In genomic region chr10:83080930-83081329, GRCm38 (mm10) we compare ENCODE assay signal across 10 mouse cellular contexts.
DNase-seq lines count a peak whose midpoint lies in the region; ATAC-seq lines count a peak whose summit lies in the region.
"Had no signal": no experiment of that assay in that cellular context is flagged by ENCODE, and none has a peak within 500 bp of the region (broad histone marks: within the 10 kb centered on the region; RNA-seq: fewer than 3 reads in every experiment).

No protein-coding gene starts in this region.

- no peak overlapping the region for H3K4me2 ChIP-seq in forebrain, embryonic 11.5 days (ENCODE audit: low read depth, low read length, severe bottlenecking)
- H3K4me2 ChIP-seq in neural tube, embryonic 12.5 days (replicated peaks), result no peak overlapping the region
- no peak overlapping the region for H3K4me2 ChIP-seq in liver, embryonic 13.5 days

- H3K27me3 ChIP-seq in forebrain, embryonic 10.5 days (ENCODE audit: poor library complexity, severe bottlenecking), result no peaks in the 10 kb centered on the region
- H3K27me3 ChIP-seq in forebrain, embryonic 11.5 days (ENCODE audit: control insufficient read depth, insufficient read depth, low read length), result no peaks in the 10 kb centered on the region
- H3K27me3 ChIP-seq in neural tube, embryonic 12.5 days (replicated peaks), result no peaks in the 10 kb centered on the region
- no peaks in the 10 kb centered on the region for H3K27me3 ChIP-seq in liver, embryonic 13.5 days

- no peak overlapping the region for H3K9ac ChIP-seq in forebrain, embryonic 11.5 days (ENCODE audit: low read length)
- no peak overlapping the region for H3K9ac ChIP-seq in neural tube, embryonic 12.5 days
- 0 out of 2 replicates have a peak overlapping the region, but pooled peaks have one; percentile 41 for H3K9ac ChIP-seq in liver, embryonic 13.5 days

- H3K36me3 ChIP-seq in forebrain, embryonic 10.5 days (replicated peaks), result no peaks in the 10 kb centered on the region
- H3K36me3 ChIP-seq in forebrain, embryonic 11.5 days (ENCODE audit: control insufficient read depth, insufficient read depth, low read length), result no peaks in the 10 kb centered on the region
- no peaks in the 10 kb centered on the region for H3K36me3 ChIP-seq in neural tube, embryonic 12.5 days
- no peaks in the 10 kb centered on the region for H3K36me3 ChIP-seq in liver, embryonic 13.5 days

- no peak overlapping the region for H3K4me3 ChIP-seq in forebrain, embryonic 10.5 days
- no peak overlapping the region for H3K4me3 ChIP-seq in forebrain, embryonic 11.5 days (ENCODE audit: low read depth, low read length)
- no peak overlapping the region for H3K4me3 ChIP-seq in neural tube, embryonic 12.5 days
- no peak overlapping the region for H3K4me3 ChIP-seq in liver, embryonic 13.5 days (replicated peaks)

- H3K27ac ChIP-seq in forebrain, embryonic 10.5 days, result peak overlapping the region; percentile 62
- H3K27ac ChIP-seq in forebrain, embryonic 11.5 days (ENCODE audit: low read depth, low read length), result no peak overlapping the region
- no peak overlapping the region; the same call in 1 of the 2 replicates for H3K27ac ChIP-seq in neural tube, embryonic 12.5 days
- peak overlapping the region; percentile 53 for H3K27ac ChIP-seq in liver, embryonic 13.5 days

- no peaks in the 10 kb centered on the region for H3K9me3 ChIP-seq in forebrain, embryonic 10.5 days
- no peaks in the 10 kb centered on the region for H3K9me3 ChIP-seq in forebrain, embryonic 11.5 days (ENCODE audit: control insufficient read depth, low read length)
- H3K9me3 ChIP-seq in neural tube, embryonic 12.5 days, result no peaks in the 10 kb centered on the region
- no peaks in the 10 kb centered on the region for H3K9me3 ChIP-seq in liver, embryonic 13.5 days (replicated peaks)

- H3K4me1 ChIP-seq in forebrain, embryonic 10.5 days, result peaks cover 36% of the 10 kb centered on the region
- peaks cover 9% of the 10 kb centered on the region; the same call in 1 of the 2 replicates for H3K4me1 ChIP-seq in forebrain, embryonic 11.5 days (replicated peaks; ENCODE audit: control insufficient read depth, insufficient read depth, low read length)
- H3K4me1 ChIP-seq in neural tube, embryonic 12.5 days, result peaks cover 28% of the 10 kb centered on the region
- peaks cover 76% of the 10 kb centered on the region for H3K4me1 ChIP-seq in liver, embryonic 13.5 days (replicated peaks)

- intact Hi-C loops in gastrocnemius, postnatal 14 days (cut with DNase I; ENCODE audit: low total_unique reads), result no loop called here

- WGBS in forebrain, embryonic 10.5 days, result 39% methylated on average over 10 of the region's 10 CpGs
- 35% methylated on average over 10 of the region's 10 CpGs for WGBS in forebrain, embryonic 11.5 days
- 44% methylated on average over 10 of the region's 10 CpGs for WGBS in neural tube, embryonic 12.5 days
- WGBS in liver, embryonic 13.5 days (ENCODE audit: insufficient replicate concordance), result 72% methylated on average over 10 of the region's 10 CpGs

- DNase-seq in forebrain, embryonic 10.5 days (ENCODE audit: extremely low spot score, low spot score), result no peak
- DNase-seq in forebrain, embryonic 11.5 days (ENCODE audit: low spot score), result no peak
- DNase-seq in neural tube, embryonic 10.5 days (ENCODE audit: extremely low spot score, low spot score), result no peak
- DNase-seq in liver, embryonic 13.5 days, result no peak
- DNase-seq in thymus, postnatal 14 days, result peak; percentile 46
- DNase-seq in lung, adult 18-20 months, result no peak
- no peak for DNase-seq in gastrocnemius, postnatal 14 days
- DNase-seq: adrenal gland, postnatal 25 days; cerebellum, postnatal 25 days had no signal

- ATAC-seq in forebrain, embryonic 11.5 days (replicated peaks; ENCODE audit: low FRiP score), result no peak; the same call in 1 of the 2 replicates
- ATAC-seq in neural tube, embryonic 12.5 days (ENCODE audit: low FRiP score, low read depth), result 0 out of 2 replicates have a peak, but pooled peaks have one; percentile 23
- ATAC-seq in liver, embryonic 13.5 days (ENCODE audit: low read depth), result no peak

Comparison
In these comparisons a context has a peak if more than half of its experiments do, and no peak if none do; other contexts are left out.
1. H3K27ac ChIP-seq: peak in forebrain, embryonic 10.5 days (single experiment) and liver, embryonic 13.5 days (single experiment); none in forebrain, embryonic 11.5 days (single experiment) and neural tube, embryonic 12.5 days (single experiment).